Mouse (Mus musculus): ENCODE data around the gene Gm6793.

DNA sequence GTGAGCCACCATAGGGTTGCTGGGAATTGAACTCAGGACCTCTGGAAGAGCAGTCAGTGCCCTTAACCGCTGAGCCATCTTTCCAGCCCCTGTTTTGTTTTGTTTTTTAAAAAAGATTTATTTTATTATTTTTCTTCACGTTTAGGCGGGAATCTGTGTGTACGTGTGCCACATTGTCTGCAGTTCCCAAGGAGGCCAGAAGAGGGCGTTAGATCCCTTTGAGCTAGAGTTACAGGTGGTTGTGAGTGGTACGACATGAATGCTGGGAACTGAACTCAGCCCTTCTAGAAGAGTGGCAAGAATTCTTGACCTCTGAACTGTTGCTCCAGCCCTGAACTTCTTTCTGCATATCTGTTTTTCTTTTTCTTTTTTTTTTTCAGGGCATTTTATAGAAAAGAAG lies 35.1 kb upstream of the Gm6793 start:
- TF ChIP-seq CTCF (IDR thresholded peaks at IDR 0.05; ENCODE audit: borderline replicate concordance, insufficient read depth, low read depth, low read length): no peak
- no peak for TF ChIP-seq POLR2A (IDR thresholded peaks at IDR 0.05; ENCODE audit: borderline replicate concordance, insufficient read depth, low read length)
